Comparison of ENCODE assay signal across 13 mouse cellular contexts in the genomic region with DNA sequence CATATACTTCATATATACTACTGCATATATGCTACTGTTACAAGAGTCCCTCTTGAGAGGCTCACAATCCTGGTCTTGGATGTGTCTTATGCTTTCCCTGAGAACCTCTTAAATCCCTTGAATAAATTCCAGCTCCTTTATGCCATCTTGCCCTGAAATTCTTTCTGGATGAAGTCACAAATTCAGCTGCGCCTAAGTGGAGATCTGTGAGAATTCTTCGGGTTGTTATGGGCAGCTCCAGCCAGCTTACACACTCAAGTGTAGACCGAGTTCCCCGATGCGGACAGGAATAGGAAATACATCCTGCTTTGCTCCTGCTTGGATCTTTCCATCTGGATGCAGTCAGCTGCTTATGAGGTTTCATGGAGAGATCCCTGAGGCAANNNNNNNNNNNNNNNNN. TPM values are rescaled to one million over a fixed set of nuclear protein-coding genes. Genes with fewer than 3 reads are reported as not detected.
DNase-seq lines count a peak whose midpoint lies in the region; ATAC-seq lines count a peak whose summit lies in the region.
"Had no signal": no experiment of that assay in that cellular context is flagged by ENCODE, and none has a peak within 500 bp of the region (broad histone marks: within the 10 kb centered on the region; RNA-seq: fewer than 3 reads in every experiment).

No protein-coding gene starts in this region.

- peak; percentile 23 for DNase-seq in kidney, adult 11 months
- DNase-seq in NIH3T3 (ENCODE audit: low read depth) = peak; percentile 20
- no peak for DNase-seq in T-cell, adult 2 months (ENCODE audit: low spot score)
- no peak for DNase-seq in spleen, postnatal 14 days (ENCODE audit: low spot score in 2 of 2)
- DNase-seq in cerebellum, postnatal 10 days = no peak
- DNase-seq: right cerebral cortex, postnatal 25 days had no signal

- no peaks in the 10 kb centered on the region for H3K9me3 ChIP-seq in kidney, embryonic 15.5 days (replicated peaks)
- no peaks in the 10 kb centered on the region for H3K9me3 ChIP-seq in embryonic facial prominence, embryonic 13.5 days
- no peaks in the 10 kb centered on the region for H3K9me3 ChIP-seq in lung, embryonic 16.5 days (ENCODE audit: control insufficient read depth, low read length)
- H3K9me3 ChIP-seq: neural tube, embryonic 15.5 days had no signal

- H3K4me2 ChIP-seq in kidney, embryonic 15.5 days = no peak overlapping the region
- H3K4me2 ChIP-seq in embryonic facial prominence, embryonic 13.5 days = no peak overlapping the region
- H3K4me2 ChIP-seq in lung, embryonic 16.5 days (ENCODE audit: low read depth, low read length) = no peak overlapping the region
- H3K4me2 ChIP-seq: neural tube, embryonic 15.5 days had no signal

- no peak overlapping the region for H3K4me3 ChIP-seq in kidney, embryonic 15.5 days (replicated peaks)
- no peak overlapping the region for H3K4me3 ChIP-seq in embryonic facial prominence, embryonic 13.5 days
- H3K4me3 ChIP-seq in lung, embryonic 16.5 days (ENCODE audit: low read length) = no peak overlapping the region
- H3K4me3 ChIP-seq: neural tube, embryonic 15.5 days had no signal

- ATAC-seq in kidney, embryonic 15.5 days (replicated peaks; ENCODE audit: low FRiP score) = no peak
- ATAC-seq in embryonic facial prominence, embryonic 13.5 days (ENCODE audit: insufficient number of reproducible peaks, insufficient read depth, low FRiP score, low TSS enrichment, low read depth) = no peak
- ATAC-seq in lung, embryonic 16.5 days (ENCODE audit: low read depth) = peak; percentile 79
- ATAC-seq: hindbrain, embryonic 16.5 days had no signal

- no peaks in the 10 kb centered on the region for H3K36me3 ChIP-seq in kidney, embryonic 15.5 days
- no peaks in the 10 kb centered on the region for H3K36me3 ChIP-seq in embryonic facial prominence, embryonic 13.5 days
- no peaks in the 10 kb centered on the region for H3K36me3 ChIP-seq in lung, embryonic 16.5 days (ENCODE audit: control insufficient read depth, insufficient read depth, low read length)
- H3K36me3 ChIP-seq: neural tube, embryonic 15.5 days had no signal

- H3K9ac ChIP-seq in kidney, embryonic 15.5 days = no peak overlapping the region
- no peak overlapping the region for H3K9ac ChIP-seq in embryonic facial prominence, embryonic 13.5 days
- no peak overlapping the region for H3K9ac ChIP-seq in lung, embryonic 16.5 days (ENCODE audit: low read length)
- H3K9ac ChIP-seq: neural tube, embryonic 15.5 days had no signal

- H3K27me3 ChIP-seq in kidney, embryonic 15.5 days = 0 out of 2 replicates have a peak, but pooled peaks cover 4% of the 10 kb centered on the region
- H3K27me3 ChIP-seq in embryonic facial prominence, embryonic 13.5 days = 0 out of 2 replicates have a peak, but pooled peaks cover 5% of the 10 kb centered on the region
- no peaks in the 10 kb centered on the region for H3K27me3 ChIP-seq in lung, embryonic 16.5 days (ENCODE audit: control insufficient read depth, insufficient read depth, low read depth, low read length)

- WGBS in kidney, embryonic 15.5 days = 53% methylated on average over 5 of the region's 5 CpGs
- 23% methylated on average over 5 of the region's 5 CpGs for WGBS in embryonic facial prominence, embryonic 13.5 days
- WGBS in lung, embryonic 16.5 days = 18% methylated on average over 5 of the region's 5 CpGs

- H3K27ac ChIP-seq in kidney, embryonic 15.5 days = no peak overlapping the region
- H3K27ac ChIP-seq in embryonic facial prominence, embryonic 13.5 days = 0 out of 2 replicates have a peak overlapping the region, but pooled peaks have one; percentile 19
- 0 out of 2 replicates have a peak overlapping the region, but pooled peaks have one; percentile 57 for H3K27ac ChIP-seq in lung, embryonic 16.5 days (ENCODE audit: low read length)
- H3K27ac ChIP-seq: neural tube, embryonic 15.5 days had no signal

- no peaks in the 10 kb centered on the region for H3K4me1 ChIP-seq in kidney, embryonic 15.5 days
- H3K4me1 ChIP-seq in embryonic facial prominence, embryonic 13.5 days = peaks cover 4% of the 10 kb centered on the region; the same call in 1 of the 2 replicates
- H3K4me1 ChIP-seq in lung, embryonic 16.5 days (replicated peaks; ENCODE audit: control insufficient read depth, insufficient read depth, low read length) = peaks cover 3% of the 10 kb centered on the region
- H3K4me1 ChIP-seq: neural tube, embryonic 15.5 days had no signal

RNA-seq across cellular contexts. Expression of gene S100z, which starts 6.1 kb away (rescaled TPM):
- not detected in 2 replicates for polyA plus RNA-seq in kidney, embryonic 15.5 days (2015; fragmentation: Nextera tagmentation; extraction: Ambion mirVana)
- polyA plus RNA-seq in embryonic facial prominence, embryonic 13.5 days (2015; fragmentation: Nextera tagmentation; extraction: Ambion mirVana) = 3.6 and 4.0 TPM in 2 replicates
- polyA plus RNA-seq in lung, embryonic 16.5 days (2015; fragmentation: Nextera tagmentation; extraction: Ambion mirVana) = not detected in 2 replicates
- polyA plus RNA-seq: heart, embryonic 16.5 days; hindbrain, embryonic 16.5 days; liver, adult 2 months; neural tube, embryonic 15.5 days had no signal

RNA-seq across cellular contexts. Expression of gene Crhbp, which starts 39.9 kb away (rescaled TPM):
- 0.34 TPM in 1 of 2 replicates, not detected in the other for polyA plus RNA-seq in kidney, embryonic 15.5 days (2015; fragmentation: Nextera tagmentation; extraction: Ambion mirVana)
- 0.11 and 0.25 TPM in 2 replicates for polyA plus RNA-seq in embryonic facial prominence, embryonic 13.5 days (2015; fragmentation: Nextera tagmentation; extraction: Ambion mirVana)
- polyA plus RNA-seq in lung, embryonic 16.5 days (2015; fragmentation: Nextera tagmentation; extraction: Ambion mirVana) = 0.18 TPM in 1 of 2 replicates, not detected in the other
- polyA plus RNA-seq: liver, adult 2 months had no signal

RNA-seq across cellular contexts. Expression of gene F2rl1, which starts 40.4 kb away (rescaled TPM):
- polyA plus RNA-seq in kidney, embryonic 15.5 days (2015; fragmentation: Nextera tagmentation; extraction: Ambion mirVana) = 7.8 and 8.5 TPM in 2 replicates
- polyA plus RNA-seq in embryonic facial prominence, embryonic 13.5 days (2015; fragmentation: Nextera tagmentation; extraction: Ambion mirVana) = 1.0 and 1.8 TPM in 2 replicates
- 5.5 and 5.8 TPM in 2 replicates for polyA plus RNA-seq in lung, embryonic 16.5 days (2015; fragmentation: Nextera tagmentation; extraction: Ambion mirVana)

Comparison
In these comparisons a context has a peak if more than half of its experiments do, and no peak if none do; other contexts are left out.
1. DNase-seq: peak in kidney, adult 11 months (single experiment) and NIH3T3 (single experiment); none in T-cell, adult 2 months (single experiment), spleen, postnatal 14 days (0 of 2) and cerebellum, postnatal 10 days (0 of 2).